Mouse (Mus musculus): ENCODE results near the gene Aebp2. TPM values are rescaled to one million over a fixed set of nuclear protein-coding genes. Genes with fewer than 3 reads are reported as not detected.

Aebp2 gene
- polyA plus RNA-seq, 1 experiment, result 96.3 TPM

GRCm38 (mm10) chr6:140706056-140706455 is 83.6 kb downstream of the Aebp2 start:
- H3K4me3 ChIP-seq (ENCODE audit: insufficient read depth, low read length), result no peak overlapping the region
- H3K4me1 ChIP-seq (ENCODE audit: control insufficient read depth, insufficient read depth, low read length), result no peaks in the 10 kb centered on the region
- H3K27ac ChIP-seq (ENCODE audit: insufficient read depth, low read length), result no peak overlapping the region
- TF ChIP-seq POLR2A (IDR thresholded peaks at IDR 0.05; ENCODE audit: low read depth, low read length), result no peak
- TF ChIP-seq CTCF (IDR thresholded peaks at IDR 0.05; ENCODE audit: borderline replicate concordance, insufficient read depth, low read length), result no peak

- H3K4me1 ChIP-seq (ENCODE audit: control insufficient read depth, insufficient read depth, low read length), result no peaks in the 10 kb centered on the region
- no peak overlapping the region for H3K27ac ChIP-seq (ENCODE audit: insufficient read depth, low read length)
- no peak overlapping the region for H3K4me3 ChIP-seq (ENCODE audit: insufficient read depth, low read length)
- TF ChIP-seq POLR2A (IDR thresholded peaks at IDR 0.05; ENCODE audit: low read depth, low read length) (no peak), CTCF (IDR thresholded peaks at IDR 0.05; ENCODE audit: borderline replicate concordance, insufficient read depth, low read length) (no peak)
Observed at GRCm38 (mm10) chr6:140708059-140708458, 85.6 kb downstream of the Aebp2 start.

GRCm38 (mm10) chr6:140709415-140710107 is 87.1 kb downstream of the Aebp2 start:
- TF ChIP-seq POLR2A (IDR thresholded peaks at IDR 0.05; ENCODE audit: low read depth, low read length) (no peak), CTCF (IDR thresholded peaks at IDR 0.05; ENCODE audit: borderline replicate concordance, insufficient read depth, low read length) (no peak)
- Histone ChIP-seq H3K27ac (ENCODE audit: insufficient read depth, low read length) (no peak overlapping the region), H3K4me3 (ENCODE audit: insufficient read depth, low read length) (no peak overlapping the region), H3K4me1 (ENCODE audit: control insufficient read depth, insufficient read depth, low read length) (no peaks in the 10 kb centered on the region)

GRCm38 (mm10) chr6:140712754-140713153 is 90.3 kb downstream of the Aebp2 start:
- Histone ChIP-seq H3K27ac (ENCODE audit: insufficient read depth, low read length) (no peak overlapping the region), H3K4me1 (ENCODE audit: control insufficient read depth, insufficient read depth, low read length) (no peaks in the 10 kb centered on the region), H3K4me3 (ENCODE audit: insufficient read depth, low read length) (no peak overlapping the region)
- TF ChIP-seq POLR2A (IDR thresholded peaks at IDR 0.05; ENCODE audit: low read depth, low read length) (no peak), CTCF (IDR thresholded peaks at IDR 0.05; ENCODE audit: borderline replicate concordance, insufficient read depth, low read length) (peak; percentile 47; the same call in 1 of the 2 replicates)

- Histone ChIP-seq H3K4me1 (ENCODE audit: control insufficient read depth, insufficient read depth, low read length) (no peaks in the 10 kb centered on the region), H3K4me3 (ENCODE audit: insufficient read depth, low read length) (no peak overlapping the region), H3K27ac (ENCODE audit: insufficient read depth, low read length) (no peak overlapping the region)
- TF ChIP-seq POLR2A (IDR thresholded peaks at IDR 0.05; ENCODE audit: low read depth, low read length) (no peak), CTCF (IDR thresholded peaks at IDR 0.05; ENCODE audit: borderline replicate concordance, insufficient read depth, low read length) (peak; percentile 95)
Observed at GRCm38 (mm10) chr6:140714905-140715365, 92.5 kb downstream of the Aebp2 start.

GRCm38 (mm10) chr6:140722058-140722457 is 99.6 kb downstream of the Aebp2 start:
- Histone ChIP-seq H3K4me3 (ENCODE audit: insufficient read depth, low read length) (no peak overlapping the region), H3K4me1 (ENCODE audit: control insufficient read depth, insufficient read depth, low read length) (peaks cover 17% of the 10 kb centered on the region), H3K27ac (ENCODE audit: insufficient read depth, low read length) (peak overlapping the region; percentile 46; the same call in 1 of the 2 replicates)
- no peak for TF ChIP-seq CTCF (IDR thresholded peaks at IDR 0.05; ENCODE audit: borderline replicate concordance, insufficient read depth, low read length)
- TF ChIP-seq POLR2A (IDR thresholded peaks at IDR 0.05; ENCODE audit: low read depth, low read length), result no peak

Other genes with a start within 250 kb of the Aebp2 start
- gene Plekha5, start 198.6 kb upstream of the Aebp2 start, polyA plus RNA-seq (2011; ENCODE audit: insufficient read length, low read depth, missing spikeins), result 53.1 and 55.7 TPM in 2 replicates
- not detected in 2 replicates for gene Gm11077, start 106.6 kb downstream of the Aebp2 start, polyA plus RNA-seq (2011; ENCODE audit: insufficient read length, low read depth, missing spikeins)

All from embryonic fibroblast, embryonic 13.5 days (primary cell).